Mouse (Mus musculus) intestine, embryonic 16.5 days (tissue): ENCODE results near the gene Ccl4. TPM values are rescaled to one million over a fixed set of nuclear protein-coding genes. Genes with fewer than 3 reads are reported as not detected.

Source experiments
- ATAC-seq: fragments of 200-750 bp; cut with Nextera tagmentation; 2 replicates; pipeline ENCODE4 v1.8.0; 2017; ENCODE audit warnings: moderate TSS enrichment, moderate library complexity
- H3K27ac ChIP-seq: fragments of 300-500 bp; sonication (generic); 2 replicates; pipeline ENCODE4 v1.5.1; 2014; ENCODE audit warnings: mild to moderate bottlenecking, low read length
- H3K27me3 ChIP-seq: fragments of 300-500 bp; sonication (generic); replicated peaks from 2 replicates; pipeline ENCODE4 v1.6.1; 2014; ENCODE audit warnings: low read length, control low read depth, mixed read lengths; ENCODE audit not compliant: control insufficient read depth, insufficient read depth
- H3K36me3 ChIP-seq: fragments of 300-500 bp; sonication (generic); 2 replicates; pipeline ENCODE4 v1.6.1; 2014; ENCODE audit warnings: low read length, control low read depth; ENCODE audit not compliant: control insufficient read depth, insufficient read depth
- H3K4me1 ChIP-seq: fragments of 300-500 bp; sonication (generic); 2 replicates; pipeline ENCODE4 v1.6.1; 2014; ENCODE audit warnings: low read length, control low read depth, mixed read lengths; ENCODE audit not compliant: control insufficient read depth, insufficient read depth
- H3K4me2 ChIP-seq: fragments of 300-500 bp; sonication (generic); 2 replicates; pipeline ENCODE4 v1.6.1; 2014; ENCODE audit warnings: low read depth, low read length, control low read depth
- H3K4me3 ChIP-seq: fragments of 300-500 bp; sonication (generic); 2 replicates; pipeline ENCODE4 v1.5.1; 2014; ENCODE audit warnings: mild to moderate bottlenecking, low read length
- H3K9ac ChIP-seq: fragments of 300-500 bp; sonication (generic); 2 replicates; pipeline ENCODE4 v1.6.1; 2014; ENCODE audit warnings: low read depth, low read length
- H3K9me3 ChIP-seq: fragments of 300-500 bp; sonication (generic); 2 replicates; pipeline ENCODE4 v1.6.1; 2016; ENCODE audit warnings: low read length, control low read depth; ENCODE audit not compliant: control insufficient read depth
- WGBS: fragments of 180-500 bp; shearing (Covaris S2); extraction: QIAGEN DNeasy Blood & Tissue Kit; methylation state at CpG from one replicate; pipeline ENCODE4 v1.1.7; 2014; 5-methylcytosine and 5-hydroxymethylcytosine counted together
- polyA plus RNA-seq: library from polyadenylated mRNA; unstranded; fragments of >200 nt; fragmentation: Nextera tagmentation; extraction: Ambion mirVana; gene quantifications from 2 replicates; pipeline ENCODE4 v1.2.1, GENCODE M21; 2015

The Ccl4 gene
- 0.37 and 0.64 TPM in 2 replicates for polyA plus RNA-seq

GRCm38 (mm10) chr11:83662204-83662603 is at the start of gene Ccl4:
TSS of gene Ccl4 (plus strand) at chr11:83662584.
- no peaks in the 10 kb centered on the region for H3K27me3 ChIP-seq
- no peak within 1 kb of the TSS for H3K4me2 ChIP-seq
- no peak within 1 kb of the TSS for H3K4me3 ChIP-seq
- no peak within 1 kb of the TSS for H3K27ac ChIP-seq
- no peak within 1 kb of the TSS for H3K9ac ChIP-seq
- ATAC-seq: no peak
- WGBS: 74% methylated on average over 6 of the region's 6 CpGs
- no peaks in the 10 kb centered on the region for H3K36me3 ChIP-seq
- no peaks in the 10 kb centered on the region for H3K9me3 ChIP-seq
- no peaks in the 10 kb centered on the region for H3K4me1 ChIP-seq

- Histone ChIP-seq H3K36me3 (no peaks in the 10 kb centered on the region), H3K4me3 (no peak overlapping the region), H3K27me3 (no peaks in the 10 kb centered on the region), H3K4me2 (no peak overlapping the region), H3K4me1 (no peaks in the 10 kb centered on the region), H3K27ac (no peak overlapping the region), H3K9me3 (no peaks in the 10 kb centered on the region), H3K9ac (no peak overlapping the region)
- no peak for ATAC-seq
- 79% methylated on average over 1 of the region's 1 CpGs for WGBS
Observed at GRCm38 (mm10) chr11:83616586-83616985, 45.8 kb upstream of the Ccl4 start.

GRCm38 (mm10) chr11:83618238-83618637 is 44.1 kb upstream of the Ccl4 start:
- H3K4me3 ChIP-seq: no peak overlapping the region
- H3K4me1 ChIP-seq: no peaks in the 10 kb centered on the region
- no peaks in the 10 kb centered on the region for H3K27me3 ChIP-seq
- no peaks in the 10 kb centered on the region for H3K36me3 ChIP-seq
- WGBS: 76% methylated on average over 5 of the region's 5 CpGs
- H3K9me3 ChIP-seq: no peaks in the 10 kb centered on the region
- ATAC-seq: no peak
- H3K4me2 ChIP-seq: no peak overlapping the region
- no peak overlapping the region for H3K27ac ChIP-seq
- H3K9ac ChIP-seq: no peak overlapping the region

GRCm38 (mm10) chr11:83619037-83619436 is 43.3 kb upstream of the Ccl4 start:
- H3K4me2 ChIP-seq: no peak overlapping the region

GRCm38 (mm10) chr11:83623586-83623985 is 38.8 kb upstream of the Ccl4 start:
- Histone ChIP-seq H3K4me2 (no peak overlapping the region), H3K4me1 (no peaks in the 10 kb centered on the region), H3K9me3 (no peaks in the 10 kb centered on the region), H3K36me3 (no peaks in the 10 kb centered on the region), H3K27me3 (no peaks in the 10 kb centered on the region), H3K9ac (no peak overlapping the region), H3K27ac (no peak overlapping the region), H3K4me3 (no peak overlapping the region)
- no peak for ATAC-seq
- 91% methylated on average over 3 of the region's 3 CpGs for WGBS

More at GRCm38 (mm10) chr11:83619037-83619436, 43.3 kb upstream of the Ccl4 start:
- Histone ChIP-seq H3K9me3 (no peaks in the 10 kb centered on the region), H3K4me3 (no peak overlapping the region), H3K9ac (no peak overlapping the region), H3K27ac (no peak overlapping the region), H3K4me1 (no peaks in the 10 kb centered on the region), H3K27me3 (no peaks in the 10 kb centered on the region), H3K36me3 (no peaks in the 10 kb centered on the region)
- ATAC-seq: no peak
- 88% methylated on average over 1 of the region's 1 CpGs for WGBS

- ATAC-seq: no peak
- Histone ChIP-seq H3K4me2 (no peak overlapping the region), H3K27ac (no peak overlapping the region), H3K9me3 (no peaks in the 10 kb centered on the region), H3K4me1 (no peaks in the 10 kb centered on the region), H3K9ac (no peak overlapping the region), H3K36me3 (no peaks in the 10 kb centered on the region), H3K27me3 (no peaks in the 10 kb centered on the region), H3K4me3 (no peak overlapping the region)
- 87% methylated on average over 9 of the region's 9 CpGs for WGBS
Observed at GRCm38 (mm10) chr11:83628808-83629207, 33.6 kb upstream of the Ccl4 start.

- Histone ChIP-seq H3K4me2 (no peak overlapping the region), H3K27me3 (no peaks in the 10 kb centered on the region)
Observed at GRCm38 (mm10) chr11:83630630-83631029, 31.8 kb upstream of the Ccl4 start.

GRCm38 (mm10) chr11:83631065-83631464 is 31.3 kb upstream of the Ccl4 start:
- H3K36me3 ChIP-seq: no peaks in the 10 kb centered on the region
- H3K4me2 ChIP-seq: no peak overlapping the region
- no peak for ATAC-seq
- H3K27ac ChIP-seq: no peak overlapping the region
- H3K4me1 ChIP-seq: no peaks in the 10 kb centered on the region
- H3K9ac ChIP-seq: no peak overlapping the region
- no peaks in the 10 kb centered on the region for H3K27me3 ChIP-seq
- no peaks in the 10 kb centered on the region for H3K9me3 ChIP-seq
- H3K4me3 ChIP-seq: no peak overlapping the region
- WGBS: 66% methylated on average over 2 of the region's 2 CpGs

More at GRCm38 (mm10) chr11:83630630-83631029, 31.8 kb upstream of the Ccl4 start:
- 85% methylated on average over 1 of the region's 1 CpGs for WGBS
- no peak overlapping the region for H3K4me3 ChIP-seq
- H3K9ac ChIP-seq: no peak overlapping the region
- ATAC-seq: peak; percentile 64; the same call in 1 of the 2 replicates
- H3K27ac ChIP-seq: no peak overlapping the region
- no peaks in the 10 kb centered on the region for H3K4me1 ChIP-seq
- H3K36me3 ChIP-seq: no peaks in the 10 kb centered on the region
- H3K9me3 ChIP-seq: no peaks in the 10 kb centered on the region

- H3K4me3 ChIP-seq: no peak overlapping the region
- no peak overlapping the region for H3K4me2 ChIP-seq
- no peaks in the 10 kb centered on the region for H3K36me3 ChIP-seq
- no peak overlapping the region for H3K9ac ChIP-seq
- no peak overlapping the region for H3K27ac ChIP-seq
- no peaks in the 10 kb centered on the region for H3K9me3 ChIP-seq
- no peaks in the 10 kb centered on the region for H3K27me3 ChIP-seq
- 65% methylated on average over 4 of the region's 4 CpGs for WGBS
- H3K4me1 ChIP-seq: no peaks in the 10 kb centered on the region
- no peak for ATAC-seq
Observed at GRCm38 (mm10) chr11:83632744-83633143, 29.6 kb upstream of the Ccl4 start.

GRCm38 (mm10) chr11:83634425-83634824 is 28.0 kb upstream of the Ccl4 start:
- Histone ChIP-seq H3K27me3 (no peaks in the 10 kb centered on the region), H3K9ac (no peak overlapping the region), H3K27ac (no peak overlapping the region), H3K4me1 (no peaks in the 10 kb centered on the region), H3K4me3 (no peak overlapping the region), H3K36me3 (no peaks in the 10 kb centered on the region), H3K9me3 (no peaks in the 10 kb centered on the region), H3K4me2 (no peak overlapping the region)
- ATAC-seq: no peak
- 65% methylated on average over 4 of the region's 4 CpGs for WGBS
